Mouse (Mus musculus) 3134 (cell line): Measurements from ENCODE around the gene Dnajc3.

Experiments used
- DNase-seq: peaks from one replicate; pipeline ENCODE4 v3.0.0-alpha.2; 2011; ENCODE audit warnings: low spot score; ENCODE audit not compliant: insufficient read length; ENCODE audit errors: extremely low read depth

The Dnajc3 gene

GRCm38 (mm10) chr14:119027675-119028253 is 90.0 kb downstream of the Dnajc3 start:
- peak; percentile 46 for DNase-seq
